Mouse (Mus musculus) heart, postnatal 0 days (tissue): ENCODE results near the gene Uty.

Experiments used
- CTCF ChIP-seq: IDR thresholded peaks from 2 replicates; pipeline ENCODE4 v1.5.1; 2016; ENCODE audit warnings: antibody characterized with exemption, control low read depth, low read depth
- EP300 ChIP-seq: IDR thresholded peaks from 2 replicates; pipeline ENCODE4 v1.6.1; 2016; ENCODE audit warnings: antibody characterized with exemption, low read depth

DNA sequence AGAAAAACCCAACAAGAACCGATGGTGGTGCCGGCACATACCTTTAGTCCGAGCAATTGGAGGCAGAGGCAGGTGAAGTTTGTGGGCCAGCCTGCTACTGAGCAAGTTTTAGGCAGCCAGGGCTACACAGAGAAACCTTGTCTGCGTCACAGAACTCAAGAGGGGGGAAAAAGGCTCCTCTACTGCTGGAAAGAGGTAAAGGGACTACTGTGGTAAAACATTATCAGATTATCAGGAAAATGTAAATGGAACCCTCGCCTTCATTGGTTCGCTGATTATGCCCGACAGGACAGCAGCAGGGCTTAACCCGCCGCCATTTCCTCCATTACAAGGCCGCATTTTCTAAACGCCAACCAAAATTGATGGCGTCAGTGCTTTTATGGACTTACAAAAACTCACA, 40.2 kb upstream of the Uty start:
- no peak for TF ChIP-seq CTCF
- TF ChIP-seq EP300, result no peak
